Comparison of ENCODE assay signal across 24 mouse cellular contexts in the genomic region with DNA sequence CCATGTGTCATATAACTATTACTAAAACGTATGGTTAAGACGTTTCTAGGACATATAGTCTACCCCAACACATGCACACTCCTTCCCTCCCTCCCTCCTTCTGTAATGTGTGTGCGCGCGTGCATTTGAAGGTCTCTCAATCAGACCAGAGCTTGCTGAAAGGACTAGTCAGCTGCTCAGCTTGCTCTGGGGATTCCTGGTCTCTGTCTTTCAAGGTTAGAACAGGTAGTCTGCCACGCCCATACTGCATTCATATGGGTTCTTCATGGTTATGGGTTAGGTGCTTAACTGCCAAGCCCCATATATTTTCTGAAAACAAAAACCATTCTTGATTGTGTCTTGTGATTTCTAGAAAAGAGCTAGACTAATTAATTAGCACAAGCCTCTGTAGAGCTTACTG. TPM values are rescaled to one million over a fixed set of nuclear protein-coding genes. Genes with fewer than 3 reads are reported as not detected.
DNase-seq lines count a peak whose midpoint lies in the region; ATAC-seq and TF ChIP-seq lines count a peak whose summit lies in the region.
"Had no signal": no experiment of that assay in that cellular context is flagged by ENCODE, and none has a peak within 500 bp of the region (broad histone marks: within the 10 kb centered on the region; RNA-seq: fewer than 3 reads in every experiment).

No protein-coding gene starts in this region.

- no peaks in the 10 kb centered on the region for H3K27me3 ChIP-seq in CH12.LX (replicated peaks)
- H3K27me3 ChIP-seq in hindbrain, embryonic 16.5 days (replicated peaks; ENCODE audit: control insufficient read depth, insufficient read depth, low read length): no peaks in the 10 kb centered on the region
- H3K27me3 ChIP-seq: forebrain, embryonic 13.5 days; heart, embryonic 15.5 days; hindbrain, embryonic 13.5 days had no signal

- in situ Hi-C loops in CH12.LX (cut with MboI; ENCODE audit: low pct_ligation_motif_present, low pct_unique_long_range_greater_than_20kb, low sequenced_read_pairs): loop anchor here (25.0 kb wide), 1 partner anchor 143 kb away; the partner anchor contains the start of genes Pnn and Trappc6b

- no peaks in the 10 kb centered on the region for H3K9me3 ChIP-seq in CH12.LX (replicated peaks; ENCODE audit: low read length)
- H3K9me3 ChIP-seq in hindbrain, embryonic 16.5 days (ENCODE audit: control insufficient read depth, low read length): no peaks in the 10 kb centered on the region
- H3K9me3 ChIP-seq: forebrain, embryonic 10.5 days; forebrain, embryonic 13.5 days; heart, embryonic 15.5 days; hindbrain, embryonic 13.5 days had no signal

- dilution Hi-C loops in CH12.LX (cut with MboI; ENCODE audit: extremely low pct_ligation_motif_present, extremely low pct_unique_long_range_greater_than_20kb, low sequenced_read_pairs): no loop called here

- no peak for ATAC-seq in hindbrain, embryonic 16.5 days
- ATAC-seq: forebrain, embryonic 13.5 days; forebrain, postnatal 0 days; hindbrain, postnatal 0 days; intestine, embryonic 16.5 days had no signal

- TF ChIP-seq EP300 in CH12.LX (IDR thresholded peaks at IDR 0.05; ENCODE audit: low read length): no peak

- TF ChIP-seq POLR2A in CH12.LX (IDR thresholded peaks at IDR 0.05; ENCODE audit: low read depth, low read length): no peak

- no peak overlapping the region for H3K27ac ChIP-seq in CH12.LX (ENCODE audit: insufficient read depth, low read depth)
- no peak overlapping the region for H3K27ac ChIP-seq in hindbrain, embryonic 16.5 days (ENCODE audit: low read depth, low read length)
- H3K27ac ChIP-seq: forebrain, embryonic 10.5 days; forebrain, embryonic 13.5 days; gastrocnemius, adult 2 months; heart, embryonic 15.5 days; hindbrain, embryonic 10.5 days; hindbrain, embryonic 13.5 days; hindbrain, postnatal 0 days had no signal

- H3K79me2 ChIP-seq in CH12.LX (replicated peaks; ENCODE audit: control insufficient read depth, extremely low read depth, insufficient read depth, poor library complexity, severe bottlenecking): peaks cover 10% of the 10 kb centered on the region

- WGBS in hindbrain, embryonic 16.5 days: 94% methylated on average over 6 of the region's 6 CpGs

- TF ChIP-seq CTCF in CH12.LX (conservative IDR thresholded peaks at IDR 0.05 in 1 of 2, IDR thresholded peaks at IDR 0.05 in 1 of 2; ENCODE audit: low read depth in 2 of 2, low read length in 2 of 2): no peak

- DNase-seq in A20 (ENCODE audit: low read depth, low spot score) (peak; percentile 15), CH12.LX (ENCODE audit: extremely low read depth) (no peak), ZHBTc4 (ENCODE audit: low read depth, low spot score) (peak; percentile 34)
- no peak for DNase-seq in urinary bladder, adult 2 months (ENCODE audit: low spot score)
- no peak for DNase-seq in urinary bladder, postnatal 14 days (ENCODE audit: low spot score)
- DNase-seq: adrenal gland, postnatal 10 days; adrenal gland, postnatal 36 days; cerebellum, adult 18-20 months; cerebellum, adult 9-10 months; cerebellum, postnatal 14 days; forebrain, postnatal 0 days; gastrocnemius, adult 2 months; gastrocnemius, postnatal 14 days; heart, postnatal 10 days; heart, postnatal 36 days had no signal

- H3K36me3 ChIP-seq in CH12.LX (replicated peaks in 1 of 2; ENCODE audit: control insufficient read depth in 1 of 2, insufficient read depth in 1 of 2, low read length in 1 of 2): peaks cover 18 to 31% of the 10 kb centered on the region in 2 experiments
- peaks cover 18% of the 10 kb centered on the region for H3K36me3 ChIP-seq in hindbrain, embryonic 16.5 days (ENCODE audit: control insufficient read depth, insufficient read depth, low read length)

- 0 out of 2 replicates have a peak overlapping the region, but pooled peaks have one; percentile 81 for H3K4me2 ChIP-seq in CH12.LX (ENCODE audit: insufficient read depth, low read depth, poor library complexity, severe bottlenecking)
- H3K4me2 ChIP-seq in hindbrain, embryonic 16.5 days (ENCODE audit: low read length): no peak overlapping the region
- H3K4me2 ChIP-seq: forebrain, embryonic 13.5 days; heart, embryonic 11.5 days; heart, embryonic 15.5 days; hindbrain, embryonic 13.5 days had no signal

- H3K9ac ChIP-seq in CH12.LX (ENCODE audit: insufficient read depth, low read depth): no peak overlapping the region
- H3K9ac ChIP-seq in hindbrain, embryonic 16.5 days (ENCODE audit: low read depth, low read length): no peak overlapping the region
- H3K9ac ChIP-seq: forebrain, embryonic 13.5 days; forebrain, postnatal 0 days; heart, embryonic 15.5 days; hindbrain, embryonic 13.5 days had no signal

- no peak overlapping the region for H3K4me3 ChIP-seq in CH12.LX (replicated peaks in 1 of 3; ENCODE audit: low read depth in 2 of 3, low read length in 2 of 3, poor library complexity in 1 of 3)
- H3K4me3 ChIP-seq in hindbrain, embryonic 16.5 days (ENCODE audit: low read length): no peak overlapping the region
- H3K4me3 ChIP-seq: forebrain, embryonic 10.5 days; forebrain, embryonic 13.5 days; gastrocnemius, adult 2 months; heart, embryonic 15.5 days; hindbrain, embryonic 10.5 days; hindbrain, embryonic 13.5 days had no signal

- H3K4me1 ChIP-seq in CH12.LX (ENCODE audit: control insufficient read depth in 1 of 2, insufficient read depth in 2 of 2): peaks cover 3 to 27% of the 10 kb centered on the region in 2 experiments; a peak in 3 of 4 replicates
- no peaks in the 10 kb centered on the region for H3K4me1 ChIP-seq in hindbrain, embryonic 16.5 days (ENCODE audit: control insufficient read depth, insufficient read depth, low read depth, low read length)
- H3K4me1 ChIP-seq: forebrain, embryonic 10.5 days; forebrain, embryonic 13.5 days; hindbrain, embryonic 10.5 days; hindbrain, embryonic 13.5 days had no signal

- no peak for TF ChIP-seq RAD21 in CH12.LX (IDR thresholded peaks at IDR 0.05; ENCODE audit: low read depth, low read length)

TF ChIP-seq in CH12.LX, 34 proteins besides CTCF, POLR2A, EP300 and RAD21:
- TF ChIP-seq JUND (conservative IDR thresholded peaks at IDR 0.05; ENCODE audit: low read depth, low read length) (no peak), MAZ (IDR thresholded peaks at IDR 0.05; ENCODE audit: low read depth, low read length) (no peak), IRF4 (IDR thresholded peaks at IDR 0.05; ENCODE audit: low read depth, low read length) (no peak), NRF1 (IDR thresholded peaks at IDR 0.05; ENCODE audit: low read depth, low read length) (no peak), TCF12 (IDR thresholded peaks at IDR 0.05; ENCODE audit: low read depth, low read length) (no peak), RCOR1 (conservative IDR thresholded peaks at IDR 0.05; ENCODE audit: low read depth, low read length) (no peak), PAX5 (IDR thresholded peaks at IDR 0.05; ENCODE audit: low read length) (no peak), CHD2 (IDR thresholded peaks at IDR 0.05; ENCODE audit: low read length) (no peak), SIN3A (IDR thresholded peaks at IDR 0.05; ENCODE audit: low read length) (no peak), MAX (IDR thresholded peaks at IDR 0.05; ENCODE audit: low read length) (no peak), KAT2A (IDR thresholded peaks at IDR 0.05; ENCODE audit: insufficient replicate concordance, low read length) (no peak), ETS1 (conservative IDR thresholded peaks at IDR 0.05; ENCODE audit: low read depth, low read length) (no peak), POLR2AphosphoS2 (IDR thresholded peaks at IDR 0.05; ENCODE audit: low read depth, low read length) (no peak), NELFE (IDR thresholded peaks at IDR 0.05; ENCODE audit: low read depth, low read length) (no peak), MAFK (IDR thresholded peaks at IDR 0.05; ENCODE audit: insufficient replicate concordance, low read length) (no peak), ZKSCAN1 (IDR thresholded peaks at IDR 0.05; ENCODE audit: borderline replicate concordance, low read depth, low read length) (no peak), ELF1 (IDR thresholded peaks at IDR 0.05; ENCODE audit: low read depth, low read length) (no peak), HCFC1 (IDR thresholded peaks at IDR 0.05; ENCODE audit: low read depth, low read length) (no peak)

RNA-seq across cellular contexts. Expression of gene Fbxo33, which starts 14.0 kb away (rescaled TPM):
- total RNA-seq in CH12.LX (2012; rRNA removed) (19.5 and 19.9 TPM in 2 replicates), CH12.LX (2014; rRNA removed) (31.6 and 32.8 TPM in 2 replicates)
- polyA plus RNA-seq in CH12.LX (2012; ENCODE audit: insufficient read length, low read depth): 9.5 and 10.3 TPM in 2 replicates
- polyA plus RNA-seq in hindbrain, embryonic 16.5 days (2015; fragmentation: Nextera tagmentation; extraction: Ambion mirVana): 3.9 and 5.1 TPM in 2 replicates
- 14.9 and 17.8 TPM in 2 replicates for polyA plus RNA-seq in urinary bladder, adult 2 months (2012; rRNA removed)

Comparison
In these comparisons a context has a peak if more than half of its experiments do, and no peak if none do; other contexts are left out.
1. DNase-seq: peak in A20 (single experiment) and ZHBTc4 (single experiment); none in CH12.LX (single experiment), urinary bladder, adult 2 months (single experiment) and urinary bladder, postnatal 14 days (single experiment).